Mouse (Mus musculus) hindbrain, embryonic 11.5 days (tissue): ENCODE measurements around the gene Lrrc27. TPM values are rescaled to one million over a fixed set of nuclear protein-coding genes. Genes with fewer than 3 reads are reported as not detected.

Experiments used
- ATAC-seq: fragments of 200-750 bp; cut with Nextera tagmentation; 2 replicates; pipeline ENCODE4 v1.8.0; 2017; ENCODE audit warnings: mild to moderate bottlenecking, moderate TSS enrichment, moderate library complexity; ENCODE audit not compliant: low FRiP score
- DNase-seq: peaks from one replicate; pipeline ENCODE4 v3.0.0-alpha.2; 2015; ENCODE audit warnings: low spot score
- H3K27ac ChIP-seq: fragments of 300-500 bp; sonication (generic); 2 replicates; pipeline ENCODE4 v1.5.1; 2014; ENCODE audit warnings: mild to moderate bottlenecking, low read depth, low read length
- H3K27me3 ChIP-seq: fragments of 300-500 bp; sonication (generic); 2 replicates; pipeline ENCODE4 v1.6.1; 2014; ENCODE audit warnings: mild to moderate bottlenecking, low read length, moderate library complexity, mixed read lengths; ENCODE audit not compliant: control insufficient read depth, insufficient read depth
- H3K36me3 ChIP-seq: fragments of 300-500 bp; sonication (generic); 2 replicates; pipeline ENCODE4 v1.6.1; 2014; ENCODE audit warnings: mild to moderate bottlenecking, low read length, moderate library complexity, mixed read lengths; ENCODE audit not compliant: control insufficient read depth, insufficient read depth
- H3K4me1 ChIP-seq: fragments of 300-500 bp; sonication (generic); replicated peaks from 2 replicates; pipeline ENCODE4 v1.6.1; 2014; ENCODE audit warnings: low read length, mixed read lengths; ENCODE audit not compliant: control insufficient read depth, insufficient read depth
- H3K4me2 ChIP-seq: fragments of 300-500 bp; sonication (generic); replicated peaks from 2 replicates; pipeline ENCODE4 v1.6.1; 2014; ENCODE audit warnings: mild to moderate bottlenecking, low read depth, low read length
- H3K4me3 ChIP-seq: fragments of 300-500 bp; sonication (generic); 2 replicates; pipeline ENCODE4 v1.5.1; 2014; ENCODE audit warnings: low read depth, low read length
- H3K9ac ChIP-seq: fragments of 300-500 bp; sonication (generic); 2 replicates; pipeline ENCODE4 v1.6.1; 2014; ENCODE audit warnings: low read depth, low read length
- H3K9me3 ChIP-seq: fragments of 300-500 bp; sonication (generic); 2 replicates; pipeline ENCODE4 v1.6.1; 2016; ENCODE audit warnings: low read length; ENCODE audit not compliant: control insufficient read depth
- WGBS: fragments of 180-500 bp; shearing (Covaris S2); extraction: QIAGEN DNeasy Blood & Tissue Kit; methylation state at CpG from one replicate; pipeline ENCODE4 v1.1.7; 2014; 5-methylcytosine and 5-hydroxymethylcytosine counted together
- polyA plus RNA-seq: library from polyadenylated mRNA; unstranded; fragments of >200 nt; fragmentation: Nextera tagmentation; extraction: Ambion mirVana; gene quantifications from 2 replicates; pipeline ENCODE4 v1.2.1, GENCODE M21; 2014

Gene Lrrc27
- polyA plus RNA-seq, 1 experiment from 2014 or later, result 6.5 TPM

GRCm38 (mm10) chr7:139246086-139246485 is 33.3 kb downstream of the Lrrc27 start:
- no peaks in the 10 kb centered on the region for H3K9me3 ChIP-seq
- no peak overlapping the region for H3K27ac ChIP-seq
- no peaks in the 10 kb centered on the region for H3K36me3 ChIP-seq
- no peak overlapping the region for H3K4me3 ChIP-seq
- peaks cover 13% of the 10 kb centered on the region for H3K4me1 ChIP-seq
- H3K27me3 ChIP-seq, result peaks cover 20% of the 10 kb centered on the region; the same call in 1 of the 2 replicates
- no peak overlapping the region for H3K4me2 ChIP-seq
- H3K9ac ChIP-seq, result no peak overlapping the region
- DNase-seq (no peak), ATAC-seq (no peak)
- WGBS, result 70% methylated on average over 5 of the region's 5 CpGs

DNA sequence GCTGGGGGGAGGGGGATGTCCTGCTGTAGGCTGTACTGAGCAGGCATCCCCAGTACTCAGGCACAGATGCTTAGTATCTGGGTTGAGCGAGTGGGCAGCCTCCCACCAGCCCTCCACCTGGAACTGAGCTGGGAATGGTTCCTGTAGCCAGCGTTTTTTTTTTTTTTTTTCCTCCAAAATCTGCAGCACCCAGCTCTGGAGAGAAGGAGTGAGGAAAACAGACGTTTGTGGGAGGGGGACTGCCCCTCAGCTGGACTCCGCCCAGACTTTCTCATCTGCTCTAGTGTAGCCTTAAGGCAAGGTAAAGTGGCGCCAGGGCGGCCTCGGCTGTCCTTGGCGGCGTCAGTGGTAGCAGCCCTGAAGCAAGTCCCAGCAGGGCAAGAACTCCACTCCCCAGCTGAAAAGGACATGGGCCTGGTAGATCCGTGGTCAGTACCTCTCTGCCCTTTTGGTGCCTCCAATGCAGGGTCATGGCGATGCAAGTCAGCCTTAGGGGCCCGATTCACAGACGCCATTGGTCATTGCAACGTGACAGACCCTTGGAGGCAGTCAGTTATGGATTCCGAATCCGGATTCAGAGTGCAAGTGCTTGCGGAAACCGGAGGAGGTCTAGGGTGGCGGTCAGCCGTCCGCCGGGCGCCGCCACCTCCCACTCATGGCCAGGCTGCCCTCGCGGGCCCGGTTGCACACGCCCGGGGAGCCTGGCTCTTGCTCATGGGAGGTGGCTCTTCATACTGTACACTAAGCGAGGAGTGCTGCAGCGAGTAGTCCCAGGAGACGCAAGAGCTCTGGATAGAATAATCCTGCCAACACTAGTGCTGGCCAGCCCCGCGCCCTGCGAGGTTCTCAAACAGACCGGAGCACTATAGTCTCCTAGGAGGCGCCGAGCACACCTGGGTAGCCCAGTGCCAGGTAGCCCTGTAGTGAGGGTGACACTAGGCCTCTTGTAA is 34.4 kb downstream of the Lrrc27 start:
- peak overlapping the region; percentile 95 for H3K4me2 ChIP-seq
- peak; percentile 67 for DNase-seq
- 3% methylated on average over 38 of the region's 38 CpGs for WGBS
- peaks cover 13% of the 10 kb centered on the region for H3K4me1 ChIP-seq
- H3K9ac ChIP-seq, result peak overlapping the region; percentile 77
- H3K4me3 ChIP-seq, result peak overlapping the region; percentile 55
- peak; percentile 26; the same call in 1 of the 2 replicates for ATAC-seq
- H3K27me3 ChIP-seq, result peaks cover 20% of the 10 kb centered on the region; the same call in 1 of the 2 replicates
- H3K27ac ChIP-seq, result no peak overlapping the region
- no peaks in the 10 kb centered on the region for H3K36me3 ChIP-seq
- no peaks in the 10 kb centered on the region for H3K9me3 ChIP-seq

DNA sequence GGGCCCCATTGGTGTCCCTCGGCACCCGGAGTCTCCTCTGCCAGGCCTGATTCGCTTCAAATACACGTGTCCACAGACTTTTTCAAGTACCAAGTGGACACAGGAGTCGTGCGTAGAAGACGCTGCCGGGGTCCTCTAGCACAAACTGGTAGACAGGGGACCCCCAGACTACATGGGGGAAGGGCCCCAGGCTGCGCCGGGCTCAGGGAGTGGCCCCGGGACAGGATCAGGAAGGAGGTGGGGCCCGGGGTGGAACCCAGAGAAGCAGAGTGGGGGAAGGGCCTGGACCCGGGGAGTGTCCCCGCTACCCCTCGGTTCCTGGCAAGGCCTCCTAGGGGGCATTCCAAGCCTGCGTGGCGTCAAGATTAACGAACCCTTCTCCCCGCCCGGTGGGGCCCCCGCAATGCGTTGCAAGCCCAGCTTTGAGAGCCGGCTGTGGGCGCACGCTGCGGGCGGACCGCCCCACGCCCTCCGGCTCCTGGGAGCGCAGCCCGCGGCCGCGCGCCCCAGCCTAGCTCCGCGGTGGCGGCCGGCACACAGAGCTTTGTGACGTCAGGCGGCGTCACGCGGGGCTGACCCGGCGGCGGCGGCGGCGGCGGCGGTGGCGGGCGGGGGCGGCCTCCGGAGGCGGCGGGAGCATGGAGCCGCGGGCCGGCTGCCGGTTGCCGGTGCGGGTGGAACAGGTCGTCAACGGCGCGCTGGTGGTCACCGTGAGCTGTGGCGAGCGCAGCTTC is 35.3 kb downstream of the Lrrc27 start, which contains the start of gene Pwwp2b:
Gene Pwwp2b, plus strand, starts transcription at position 602 of the 734 bp plus-strand sequence.
- H3K4me1 ChIP-seq, result peaks cover 13% of the 10 kb centered on the region
- no peaks in the 10 kb centered on the region for H3K36me3 ChIP-seq
- peak within 1 kb of the TSS; percentile 55 for H3K4me3 ChIP-seq
- H3K4me2 ChIP-seq, result peak within 1 kb of the TSS; percentile 95
- peak; percentile 85 for DNase-seq
- peaks cover 20% of the 10 kb centered on the region; the same call in 1 of the 2 replicates for H3K27me3 ChIP-seq
- no peaks in the 10 kb centered on the region for H3K9me3 ChIP-seq
- H3K27ac ChIP-seq, result no peak within 1 kb of the TSS; the same call in 1 of the 2 replicates
- 1% methylated on average over 51 of the region's 72 CpGs for WGBS
- ATAC-seq, result peak; percentile 81
- peak within 1 kb of the TSS; percentile 77 for H3K9ac ChIP-seq

GRCm38 (mm10) chr7:139248615-139249405 is 36.0 kb downstream of the Lrrc27 start:
- H3K9me3 ChIP-seq, result no peaks in the 10 kb centered on the region
- ATAC-seq, result peak; percentile 39; the same call in 1 of the 2 replicates
- H3K4me1 ChIP-seq, result peaks cover 13% of the 10 kb centered on the region
- peak overlapping the region; percentile 95 for H3K4me2 ChIP-seq
- no peak overlapping the region for H3K27ac ChIP-seq
- WGBS, result 2% methylated on average over 44 of the region's 45 CpGs
- H3K36me3 ChIP-seq, result no peaks in the 10 kb centered on the region
- DNase-seq, result no peak
- peaks cover 20% of the 10 kb centered on the region; the same call in 1 of the 2 replicates for H3K27me3 ChIP-seq
- peak overlapping the region; percentile 77 for H3K9ac ChIP-seq
- H3K4me3 ChIP-seq, result peak overlapping the region; percentile 55

- no peak overlapping the region for H3K27ac ChIP-seq
- H3K36me3 ChIP-seq, result no peaks in the 10 kb centered on the region
- peak; percentile 5 for DNase-seq
These were observed 36.8 kb downstream of the Lrrc27 start for GRCm38 (mm10) chr7:139249406-139250210.

DNA sequence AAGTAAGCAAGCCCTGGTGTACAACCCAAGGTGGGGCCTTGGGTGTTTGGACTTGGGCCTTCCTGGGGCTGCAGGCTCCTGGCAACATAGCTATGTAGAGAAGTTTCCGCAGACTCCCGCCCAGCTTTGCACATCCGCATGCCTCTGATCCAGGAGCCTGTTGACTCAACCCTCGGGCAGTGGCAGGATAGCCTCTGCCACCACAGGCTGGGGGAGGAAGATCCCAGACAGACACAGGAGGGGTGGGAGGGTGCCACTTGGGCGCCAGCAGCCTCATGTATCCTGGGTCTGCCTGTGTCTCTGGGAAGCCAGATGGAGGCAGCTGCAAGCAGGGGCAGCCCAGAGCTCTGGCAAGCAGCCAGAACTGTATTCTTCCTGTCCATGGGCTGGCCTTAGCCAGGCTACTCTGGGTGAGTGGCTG is 39.1 kb downstream of the Lrrc27 start:
- no peak overlapping the region for H3K9ac ChIP-seq
- ATAC-seq (no peak), DNase-seq (peak; percentile 32)
- H3K4me3 ChIP-seq, result no peak overlapping the region
- no peak overlapping the region for H3K4me2 ChIP-seq
- no peak overlapping the region for H3K27ac ChIP-seq
- peaks cover 15% of the 10 kb centered on the region; the same call in 1 of the 2 replicates for H3K27me3 ChIP-seq
- H3K36me3 ChIP-seq, result no peaks in the 10 kb centered on the region
- peaks cover 13% of the 10 kb centered on the region for H3K4me1 ChIP-seq
- 84% methylated on average over 5 of the region's 5 CpGs for WGBS
- no peaks in the 10 kb centered on the region for H3K9me3 ChIP-seq

More at GRCm38 (mm10) chr7:139249406-139250210, 36.8 kb downstream of the Lrrc27 start:
- Histone ChIP-seq H3K27me3 (peaks cover 20% of the 10 kb centered on the region; the same call in 1 of the 2 replicates), H3K4me3 (no peak overlapping the region), H3K4me2 (peak overlapping the region; percentile 95), H3K4me1 (peaks cover 13% of the 10 kb centered on the region), H3K9ac (no peak overlapping the region), H3K9me3 (no peaks in the 10 kb centered on the region)
- peak; percentile 17; the same call in 1 of the 2 replicates for ATAC-seq
- 42% methylated on average over 7 of the region's 7 CpGs for WGBS

GRCm38 (mm10) chr7:139252566-139252965 is 39.8 kb downstream of the Lrrc27 start:
- ATAC-seq (no peak), DNase-seq (no peak)
- no peak overlapping the region for H3K27ac ChIP-seq
- peaks cover 11% of the 10 kb centered on the region; the same call in 1 of the 2 replicates for H3K27me3 ChIP-seq
- H3K9ac ChIP-seq, result no peak overlapping the region
- H3K4me1 ChIP-seq, result peaks cover 8% of the 10 kb centered on the region
- 92% methylated on average over 7 of the region's 7 CpGs for WGBS
- no peak overlapping the region for H3K4me2 ChIP-seq
- H3K9me3 ChIP-seq, result no peaks in the 10 kb centered on the region
- H3K36me3 ChIP-seq, result no peaks in the 10 kb centered on the region
- no peak overlapping the region for H3K4me3 ChIP-seq
